Mouse (Mus musculus) brain, embryonic 18.5 days (tissue): ENCODE results near the gene U90926.
"Not testable (repeated sequence)": the region's sequence is repeated elsewhere in the genome, so short reads cannot be mapped to it uniquely, and the experiment has no call there.

Experiments
- DNase-seq: peaks from one replicate; pipeline ENCODE4 v3.0.0-alpha.2; 2012; ENCODE audit warnings: low read depth, low spot score

Gene U90926

DNA sequence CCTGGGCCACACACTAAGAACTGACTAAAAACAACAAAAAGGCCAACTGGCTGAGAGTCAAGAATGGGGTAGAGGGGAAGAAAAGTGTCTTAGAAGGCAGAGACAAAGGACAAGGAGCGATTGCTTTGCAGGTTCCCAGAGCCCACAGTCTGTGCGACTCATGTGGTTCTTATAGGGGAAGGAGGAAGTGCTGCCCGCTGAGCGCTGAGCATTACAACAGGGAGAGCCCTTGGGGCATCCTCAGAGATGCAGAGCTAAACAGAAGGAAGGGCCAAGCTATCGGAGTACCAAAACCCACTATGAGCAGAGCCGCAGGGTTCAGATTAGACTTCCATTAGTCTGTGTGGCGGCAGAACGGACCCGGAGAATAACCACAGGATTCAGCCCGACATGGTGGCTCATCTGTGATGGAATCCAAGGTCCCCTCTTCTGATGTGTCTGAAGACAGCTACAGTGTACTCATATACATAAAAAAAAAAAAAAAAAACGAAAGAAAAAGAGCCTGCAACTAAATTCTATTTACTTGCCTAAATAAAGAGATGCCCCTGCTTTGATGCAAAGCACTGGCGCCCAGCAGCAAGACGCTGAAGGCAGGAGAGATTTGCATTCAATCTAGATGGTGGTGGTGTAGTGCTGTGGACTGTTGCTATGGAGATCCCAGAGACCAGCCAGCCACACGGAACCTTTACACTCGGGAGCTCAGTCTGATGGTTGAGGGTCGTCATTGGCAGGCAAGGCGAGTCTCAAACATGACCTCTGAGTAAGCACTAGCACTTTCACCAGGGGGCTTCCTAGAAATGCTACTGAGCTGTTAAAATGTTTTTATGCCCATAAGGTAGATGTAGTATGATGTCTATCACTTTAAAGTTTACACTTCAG lies 3.9 kb upstream of the U90926 start:
- DNase-seq: no peak

DNA sequence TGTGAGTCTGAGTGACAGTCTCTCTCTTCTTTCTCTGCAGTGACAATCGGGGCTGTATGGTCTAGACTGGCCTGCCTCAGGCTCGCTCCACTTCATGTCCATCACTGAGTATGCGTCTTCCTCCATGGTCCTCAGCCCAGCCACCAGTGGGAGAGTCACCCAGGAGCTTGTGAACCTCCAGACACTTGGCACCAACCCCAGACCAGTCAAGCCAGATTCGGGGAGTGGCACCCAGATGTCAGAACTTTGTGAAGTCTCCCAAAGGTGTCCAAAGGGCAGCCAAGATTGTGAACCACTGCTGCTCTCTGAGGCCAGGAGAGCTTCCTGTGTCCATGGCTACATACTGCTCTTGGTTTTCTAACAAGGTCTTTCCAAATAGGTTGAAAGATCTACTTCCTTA lies 3.0 kb downstream of the U90926 start:
- DNase-seq: no peak

DNA sequence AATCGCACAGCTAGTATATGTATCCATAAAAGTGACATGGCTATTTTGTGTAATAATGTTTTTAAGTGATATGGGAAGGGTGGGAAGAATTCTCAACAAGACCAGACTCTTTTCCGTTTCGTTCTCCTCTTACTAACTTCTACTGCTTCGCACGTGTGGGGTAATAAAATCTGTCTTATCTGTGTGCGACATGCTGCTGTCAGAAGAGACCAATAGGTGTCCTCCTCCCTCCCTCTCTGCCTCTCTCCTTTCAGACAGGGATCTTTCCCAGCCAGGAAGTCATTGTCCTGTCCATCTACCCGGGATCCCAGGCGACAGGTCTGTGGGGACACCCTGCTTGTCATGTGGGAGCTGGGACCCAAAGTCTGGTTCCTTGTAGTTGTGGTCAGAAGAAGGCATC lies 5.0 kb downstream of the U90926 start:
- DNase-seq: no peak

DNA sequence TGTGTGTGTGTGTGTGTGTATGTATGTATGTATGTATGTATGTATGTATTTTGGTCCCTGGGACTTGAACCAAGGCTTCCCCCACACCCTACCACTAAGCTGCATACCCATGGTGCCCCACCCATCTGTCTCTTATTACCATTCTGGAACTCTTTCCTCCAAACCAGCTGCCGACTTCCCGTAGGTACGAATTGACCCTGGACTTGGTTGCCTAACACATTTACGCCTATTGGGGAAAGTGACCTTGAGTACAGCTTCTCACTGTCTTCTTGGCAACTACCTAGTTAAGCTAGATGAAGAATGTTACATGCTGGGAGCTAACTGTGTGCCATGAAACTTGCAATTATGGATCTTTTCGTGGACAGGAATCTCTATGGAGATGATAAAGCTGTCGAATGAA lies 9.1 kb downstream of the U90926 start:
- DNase-seq: no peak

DNA sequence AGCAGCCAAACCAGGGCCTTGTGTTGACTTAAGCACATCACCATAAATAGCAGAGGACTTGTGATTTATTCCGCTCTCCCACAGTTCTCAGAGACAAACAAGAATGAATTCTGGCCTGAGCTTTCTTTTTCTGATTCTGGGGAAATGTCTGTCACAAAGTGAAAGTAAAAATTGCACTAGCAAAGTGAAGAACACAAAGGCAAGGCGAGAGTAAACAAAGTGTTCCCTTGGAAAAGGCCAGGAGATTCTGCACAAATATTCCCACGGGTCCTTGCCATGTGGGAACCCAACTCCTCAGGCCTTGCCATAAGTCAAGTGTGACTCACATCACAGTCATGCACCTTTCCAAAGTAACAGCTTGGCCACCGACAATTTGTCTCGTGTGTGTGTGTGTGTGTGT lies 9.5 kb downstream of the U90926 start:
- DNase-seq: no peak

DNA sequence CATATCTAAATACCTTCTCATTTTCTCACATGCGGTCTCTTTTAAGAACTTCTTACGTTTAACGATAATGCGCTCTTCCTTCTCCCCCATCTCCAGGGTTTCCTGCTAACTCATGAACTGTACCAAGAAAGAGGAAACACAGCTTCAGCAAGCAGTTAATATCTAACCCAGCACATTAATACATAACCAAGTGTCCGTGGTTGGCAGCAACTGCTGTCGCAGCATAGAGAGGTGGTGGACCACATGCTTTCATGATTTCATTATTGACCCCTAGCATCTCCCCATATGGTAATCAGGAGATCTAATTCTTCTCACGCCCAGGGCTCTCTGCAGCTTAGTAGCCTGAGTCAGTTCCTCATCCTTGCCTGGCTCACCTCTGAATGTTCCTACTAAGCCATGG lies 10.0 kb downstream of the U90926 start:
- DNase-seq: no peak

DNA sequence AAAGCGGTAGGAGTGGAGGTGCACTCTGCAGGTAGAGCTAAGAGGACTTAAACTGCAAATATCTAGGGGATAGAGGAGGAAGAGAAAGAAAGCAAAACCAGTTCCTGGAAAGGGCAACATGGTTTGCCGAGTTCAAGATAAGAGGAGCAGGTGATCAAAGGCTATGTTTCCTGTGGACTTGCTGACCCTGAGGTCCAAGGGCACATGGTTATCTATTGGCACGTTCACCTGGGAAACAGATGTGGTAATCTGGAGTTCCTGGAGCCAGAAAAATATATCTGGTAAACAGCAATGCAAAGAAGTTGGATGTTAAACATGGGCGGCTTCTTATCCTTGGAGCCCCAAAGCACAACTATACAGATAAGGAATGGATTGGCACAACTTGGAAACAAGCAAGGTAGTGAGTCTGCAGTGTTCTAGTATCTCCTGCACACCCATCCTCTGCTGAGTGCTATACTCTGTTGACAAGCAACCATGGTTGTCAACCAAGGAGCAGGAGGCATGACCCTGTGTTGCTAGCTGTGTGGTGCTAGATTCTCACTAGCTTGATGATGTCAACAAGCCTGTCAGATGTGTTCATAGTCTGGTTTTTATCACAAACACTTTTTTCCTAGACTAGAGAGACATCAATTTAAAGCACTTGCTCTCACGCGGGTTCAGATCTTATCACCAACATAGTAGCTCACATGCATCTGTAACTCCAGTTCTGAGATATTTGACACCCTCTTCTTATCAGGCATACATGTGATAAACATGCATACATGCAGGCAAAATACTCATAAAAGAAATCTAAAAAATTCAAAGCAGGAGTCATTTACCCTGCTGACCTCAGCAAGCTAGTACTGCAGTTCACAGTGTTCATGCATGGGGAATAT lies 10.8 kb downstream of the U90926 start:
- no peak for DNase-seq

DNA sequence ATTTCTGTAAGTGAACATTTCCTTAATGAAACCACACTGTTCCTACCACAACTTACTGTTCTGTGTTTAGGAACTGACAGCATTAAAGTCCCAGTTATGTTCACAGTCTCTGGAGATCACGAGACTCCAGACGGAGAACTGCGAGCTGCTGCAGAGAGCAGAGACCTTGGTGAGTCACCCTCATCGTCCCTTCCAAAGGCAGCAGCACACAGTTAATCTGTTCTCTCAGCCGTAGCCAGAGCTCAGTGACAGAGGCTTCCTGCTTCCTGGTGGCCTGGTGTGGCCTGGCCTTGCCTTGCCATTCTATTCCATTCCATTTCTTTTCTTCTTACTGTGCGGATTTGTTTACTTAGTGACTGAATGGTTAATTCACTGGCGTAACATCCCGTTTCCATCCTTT lies 16.9 kb downstream of the U90926 start:
- DNase-seq: no peak

DNA sequence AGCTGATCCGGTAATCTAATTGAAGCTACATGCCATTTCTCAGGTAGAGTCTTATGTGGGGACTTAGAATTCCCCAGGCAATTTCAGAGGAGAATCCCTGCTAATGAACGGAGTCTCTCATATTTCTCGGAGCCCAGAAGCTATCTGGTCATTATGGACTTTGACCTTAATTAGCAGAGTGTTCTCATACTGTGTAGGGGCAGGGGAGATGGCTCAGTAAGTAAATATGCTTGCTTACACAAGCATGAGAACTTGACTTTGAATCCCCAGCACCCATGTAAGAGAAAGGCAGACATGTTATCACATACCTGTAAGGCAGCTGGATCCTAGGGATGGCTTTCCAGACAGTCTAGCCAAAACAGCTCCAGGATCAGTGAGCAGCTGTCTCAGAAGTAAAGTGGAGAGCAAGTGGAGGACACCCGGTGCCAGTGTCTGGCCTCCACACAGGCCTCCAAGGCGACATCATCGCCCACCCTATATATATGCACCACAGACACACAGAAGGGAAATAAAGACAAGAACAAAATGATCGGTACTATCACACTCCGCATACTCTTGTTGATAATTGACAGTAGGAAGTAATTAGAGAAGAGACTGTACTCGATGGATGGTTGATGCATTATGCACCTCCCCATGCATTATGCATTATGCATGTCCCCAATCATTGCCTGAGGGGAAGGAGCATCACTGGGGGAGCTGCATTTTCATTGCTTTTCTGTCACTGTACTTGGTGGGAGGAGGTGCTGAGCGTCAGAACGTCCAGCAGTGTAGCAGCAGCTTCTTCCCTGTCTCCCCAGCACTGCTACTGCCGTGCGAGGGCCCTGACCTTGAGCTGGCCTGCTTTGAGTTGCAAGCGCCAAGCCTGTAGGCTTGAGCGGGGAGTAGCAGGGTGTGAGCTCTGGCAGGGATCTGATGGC lies 18.1 kb downstream of the U90926 start:
- DNase-seq: no peak

DNA sequence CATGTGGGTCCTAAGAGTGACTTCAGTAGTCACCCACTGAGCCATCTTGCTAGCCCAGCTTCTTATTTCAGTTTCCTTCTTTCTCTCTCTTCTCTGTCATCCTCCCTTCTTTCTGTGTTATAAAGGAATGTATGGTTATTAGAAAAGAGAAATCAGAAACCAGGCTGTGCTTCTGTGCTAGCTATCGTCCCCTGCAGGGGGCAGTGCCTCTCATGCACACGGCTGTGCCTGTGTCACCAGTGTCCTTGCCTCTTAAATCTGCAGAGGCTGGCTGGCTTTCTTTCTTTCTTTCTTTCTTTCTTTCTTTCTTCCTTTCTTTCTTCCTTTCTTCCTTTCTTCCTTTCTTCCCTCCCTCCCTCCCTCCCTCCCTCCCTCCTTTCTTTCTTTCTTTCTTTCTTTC lies 19.5 kb downstream of the U90926 start:
- not testable (repeated sequence) for DNase-seq

DNA sequence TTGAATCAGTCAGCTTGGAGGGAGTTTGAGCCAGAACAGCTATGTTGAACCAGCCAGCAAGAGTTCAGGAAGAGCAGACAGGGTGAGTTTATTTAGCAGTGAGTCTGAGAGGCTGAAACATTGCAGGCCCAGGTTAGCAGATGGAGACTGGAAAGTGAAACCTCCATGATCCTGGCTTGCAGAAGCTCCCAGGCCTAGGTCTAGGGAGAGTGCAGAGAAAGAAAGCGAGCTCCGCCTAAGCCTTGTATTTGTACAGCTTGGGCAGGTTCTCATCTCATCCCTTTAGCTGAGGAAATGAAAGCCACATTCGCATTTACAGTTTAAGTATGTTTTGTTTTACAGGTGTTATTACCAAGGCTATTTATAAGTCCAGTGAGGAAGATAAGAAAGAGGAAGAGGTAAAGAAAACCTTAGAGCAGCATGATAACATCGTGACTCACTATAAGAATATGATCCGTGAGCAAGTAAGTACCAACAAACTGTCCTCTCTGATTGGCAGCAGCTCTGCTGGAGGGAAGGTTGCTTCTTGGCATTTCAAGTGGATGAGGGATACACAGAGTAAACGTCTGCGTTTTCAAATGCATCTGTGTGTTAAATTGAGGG lies 26.2 kb downstream of the U90926 start:
- DNase-seq: no peak

DNA sequence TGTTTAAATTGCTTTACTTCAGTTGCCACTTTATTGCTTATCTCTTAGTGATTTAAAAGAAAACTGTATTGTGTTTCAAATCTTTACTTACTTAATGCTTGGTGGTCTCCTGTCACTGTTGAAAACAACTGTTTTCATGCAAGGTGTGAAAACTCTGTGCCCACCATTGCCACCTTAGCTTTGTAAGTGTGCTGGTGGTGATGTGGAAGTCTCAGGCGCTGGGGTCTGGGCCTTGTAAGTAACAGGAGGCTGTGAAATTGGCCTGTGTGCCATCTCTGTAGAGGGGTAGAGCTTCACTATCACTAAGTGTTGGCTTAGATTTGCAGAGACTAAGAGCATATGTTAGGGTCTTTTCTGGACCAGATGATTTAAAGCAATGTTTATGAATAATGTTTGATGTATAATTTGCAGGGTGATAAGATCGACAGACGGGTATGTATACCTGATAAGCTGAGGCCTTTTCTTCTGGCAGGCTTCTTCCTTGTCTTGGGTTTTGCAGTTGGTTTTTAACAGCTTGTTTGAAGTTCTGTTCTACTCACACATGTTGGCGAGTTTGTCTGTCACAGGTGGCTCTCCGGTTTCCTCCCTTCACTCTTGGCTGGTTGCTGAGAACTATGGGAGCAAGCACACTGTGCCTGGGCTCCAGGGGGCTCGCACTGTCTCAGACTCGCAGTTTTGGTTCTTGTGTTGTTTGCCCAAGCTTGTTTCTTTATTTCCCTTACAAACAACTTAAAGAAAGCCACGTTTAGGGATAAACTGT lies 32.0 kb downstream of the U90926 start:
- no peak for DNase-seq

DNA sequence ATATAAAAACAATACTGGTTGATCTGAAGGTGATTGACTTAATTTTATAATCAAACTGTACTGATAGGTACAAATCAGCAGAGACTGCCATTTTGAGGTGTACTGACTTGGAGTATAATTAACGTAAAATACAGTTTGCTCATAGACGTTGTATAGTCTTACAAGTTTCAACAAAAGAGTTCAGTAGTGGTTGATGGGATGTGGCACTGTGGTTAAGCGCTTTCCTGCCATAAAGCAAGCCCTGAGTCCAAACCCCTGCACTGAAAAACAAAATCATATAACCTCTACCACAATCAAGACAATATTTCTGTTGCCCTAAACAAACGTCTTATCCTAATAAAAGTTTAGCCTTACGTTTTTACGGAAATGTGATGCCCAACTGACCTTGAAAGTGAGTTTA lies 49.2 kb downstream of the U90926 start:
- no peak for DNase-seq
